Mouse (Mus musculus) adrenal gland, adult 10 weeks (tissue): ENCODE measurements around the gene Naif1. TPM values are rescaled to one million over a fixed set of nuclear protein-coding genes. Genes with fewer than 3 reads are reported as not detected.

Experiments used
- polyA plus RNA-seq: library from polyadenylated mRNA; stranded (reverse); fragments of 350-450 nt; fragmentation: Illumina TruSeq; extraction: RNeasy Lipid Tissue Mini Kit (QIAGEN cat#74804); gene quantifications from one replicate; pipeline ENCODE4 v1.2.3, GENCODE M21; 2014; ENCODE audit warnings: low read depth, low replicate concordance

Naif1 gene
- polyA plus RNA-seq: 0.82 TPM

DNA sequence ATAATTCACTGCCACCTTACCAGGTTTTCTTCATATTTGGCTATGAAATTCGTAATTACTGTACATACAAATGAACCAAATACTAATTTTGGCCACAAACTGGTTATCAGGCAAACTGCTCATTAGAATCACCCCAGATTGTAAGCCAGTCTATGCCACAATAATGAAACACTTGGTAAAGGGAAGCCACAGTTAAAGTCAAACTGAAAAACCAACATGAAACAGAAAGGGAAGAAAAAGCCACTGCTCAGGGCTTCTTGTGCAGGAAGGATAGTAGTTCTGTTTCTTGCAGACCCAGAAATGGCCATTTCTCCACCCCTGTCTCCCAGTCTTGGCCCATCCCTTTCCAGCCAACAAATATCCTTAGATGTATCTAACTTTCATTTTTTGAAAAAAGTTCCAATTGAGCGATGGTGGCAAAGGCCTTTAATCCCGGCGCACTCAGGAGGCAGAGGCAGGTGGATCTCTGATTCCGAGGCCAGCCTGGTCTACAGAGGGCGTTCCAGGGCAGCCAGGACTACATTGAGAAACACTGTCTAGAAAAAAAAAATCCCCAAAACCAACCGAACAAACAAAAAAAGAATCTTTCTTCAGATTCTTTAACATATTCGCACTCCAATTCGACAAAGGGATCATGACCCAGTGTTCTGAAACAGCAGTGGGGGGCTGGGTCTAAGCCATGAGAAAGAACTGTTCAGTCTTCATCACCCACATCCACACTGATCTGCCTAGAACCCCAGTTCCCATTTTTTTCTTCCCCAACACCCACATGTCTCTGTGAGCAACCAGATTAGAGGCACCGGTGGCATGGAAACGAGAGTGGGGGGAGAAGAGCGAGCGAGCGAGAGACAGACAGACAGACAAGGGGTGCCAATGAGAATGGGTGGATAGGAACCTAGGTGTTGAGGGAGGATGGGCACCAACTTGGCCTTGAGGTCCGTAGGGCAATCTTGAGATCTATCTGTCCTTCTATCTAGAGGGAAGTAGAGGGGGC, at the start of gene Naif1:
Gene Naif1 (plus strand): TSS at position 697 of the 994 bp plus-strand sequence.

DNA sequence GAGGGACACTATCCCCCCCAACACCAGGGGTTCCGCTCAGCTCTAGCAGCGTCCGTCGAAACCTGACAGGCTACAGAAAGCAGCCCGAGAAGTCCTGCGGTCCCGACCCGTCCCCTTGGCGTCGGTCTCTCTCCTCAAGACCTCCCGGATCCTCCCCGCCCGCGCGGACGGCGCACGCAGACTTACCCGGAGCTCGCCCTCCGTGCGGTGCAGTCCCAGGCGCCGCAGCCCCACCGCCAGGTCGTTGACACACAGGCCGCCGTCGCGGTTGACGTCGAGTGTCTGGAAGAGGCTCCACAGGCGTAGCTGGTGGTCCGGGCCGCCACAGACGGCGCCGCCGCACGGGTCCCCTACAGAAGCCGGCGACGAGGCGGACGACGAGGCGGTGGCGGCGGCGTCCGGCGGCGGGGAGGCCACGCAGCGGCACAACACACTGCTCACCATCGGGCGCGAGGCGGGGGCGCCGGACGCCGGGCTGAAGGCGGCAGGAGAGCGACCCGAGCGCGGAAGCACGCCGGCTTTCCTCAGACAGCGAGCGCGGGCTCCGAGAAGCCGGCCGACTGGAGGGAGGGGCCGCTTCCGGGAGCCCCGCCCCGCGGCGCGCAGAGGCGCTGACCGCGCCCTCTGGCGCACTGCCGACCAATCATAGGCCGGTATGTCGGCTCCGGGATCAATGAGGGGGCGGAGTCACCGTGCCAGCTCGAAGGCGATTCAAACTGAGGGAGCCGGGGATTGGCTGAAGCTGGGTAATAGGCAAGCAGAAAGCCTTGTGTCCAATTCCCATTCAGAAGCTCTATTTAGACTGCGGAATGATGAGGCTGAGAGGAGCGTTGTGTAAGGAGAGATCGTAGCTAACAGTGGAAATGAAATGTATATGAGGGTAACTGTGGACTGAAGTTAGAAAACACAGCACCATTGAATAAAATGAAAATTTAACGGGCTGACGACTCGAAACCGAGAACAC, 906 bp downstream of the Naif1 start, which contains the start of gene Slc25a25:
Gene Slc25a25 (minus strand): TSS at position 565 of the 964 bp plus-strand sequence.

Other genes starting within 250 kb of the Naif1 start
- 13.4 TPM for gene Pomt1, start 213.9 kb upstream of the Naif1 start, polyA plus RNA-seq
- gene Uck1, start 190.3 kb upstream of the Naif1 start, polyA plus RNA-seq: 31.3 TPM
- 32.3 TPM for gene Golga2, start 163.1 kb upstream of the Naif1 start, polyA plus RNA-seq
- gene Swi5, start 162.4 kb upstream of the Naif1 start, polyA plus RNA-seq: 367 TPM
- gene Ciz1, start 98.1 kb upstream of the Naif1 start, polyA plus RNA-seq: 8.1 TPM
- gene Dnm1, start 97.1 kb upstream of the Naif1 start, polyA plus RNA-seq: 2.3 TPM
- 10.9 TPM for gene 1110008P14Rik, start 68.5 kb upstream of the Naif1 start, polyA plus RNA-seq
- not detected for gene Lcn2, start 62.2 kb upstream of the Naif1 start, polyA plus RNA-seq
- 4.5 TPM for gene Ptges2, start 54.6 kb upstream of the Naif1 start, polyA plus RNA-seq
- gene Slc25a25, start 988 bp downstream of the Naif1 start, polyA plus RNA-seq: 10.1 TPM
- 8.6 TPM for gene Fam102a, start 84.9 kb downstream of the Naif1 start, polyA plus RNA-seq
- gene Dpm2, start 120.4 kb downstream of the Naif1 start, polyA plus RNA-seq: 2.4 TPM
- gene Pip5kl1, start 124.3 kb downstream of the Naif1 start, polyA plus RNA-seq: not detected
- not detected for gene 9430097D07Rik, start 125.2 kb downstream of the Naif1 start, polyA plus RNA-seq
- gene St6galnac4, start 136.6 kb downstream of the Naif1 start, polyA plus RNA-seq: 0.87 TPM
- gene St6galnac6, start 149.3 kb downstream of the Naif1 start, polyA plus RNA-seq: 7.6 TPM
- gene Ak1, start 171.3 kb downstream of the Naif1 start, polyA plus RNA-seq: 9.0 TPM
- 3.0 TPM for gene Eng, start 196.1 kb downstream of the Naif1 start, polyA plus RNA-seq